Mouse (Mus musculus): ENCODE data around the gene Flt4. TPM values are rescaled to one million over a fixed set of nuclear protein-coding genes. Genes with fewer than 3 reads are reported as not detected.
"Not testable (repeated sequence)": the region's sequence is repeated elsewhere in the genome, so short reads cannot be mapped to it uniquely, and the experiment has no call there.

The Flt4 gene
- total and polyA plus RNA-seq, 3 experiments = 0.06 to 0.17 TPM; not detected in 1

DNA sequence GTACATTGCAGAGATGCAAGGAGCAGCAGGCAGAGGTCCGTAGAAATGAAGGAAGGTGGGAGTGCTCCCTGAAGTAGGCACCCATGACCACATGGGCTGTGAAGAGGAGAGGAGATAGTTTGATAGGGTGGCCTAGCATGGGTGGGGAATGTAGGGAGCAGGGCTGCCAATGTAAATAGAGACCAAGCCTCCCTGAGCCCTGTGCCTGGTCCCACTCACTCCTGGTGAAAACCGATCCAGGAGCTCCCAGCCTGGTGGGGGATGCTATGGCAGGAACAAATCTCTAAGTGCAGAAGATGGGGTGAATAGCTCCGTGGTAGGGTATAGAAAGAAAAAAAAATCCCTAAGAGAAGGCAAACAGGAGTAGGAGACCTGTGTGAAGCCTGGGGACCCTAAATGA is 2.3 kb downstream of the Flt4 start:
- DNase-seq (ENCODE audit: extremely low read depth); dilution Hi-C loops (cut with MboI; ENCODE audit: extremely low pct_ligation_motif_present, extremely low pct_unique_long_range_greater_than_20kb, low sequenced_read_pairs): not testable (repeated sequence)

DNA sequence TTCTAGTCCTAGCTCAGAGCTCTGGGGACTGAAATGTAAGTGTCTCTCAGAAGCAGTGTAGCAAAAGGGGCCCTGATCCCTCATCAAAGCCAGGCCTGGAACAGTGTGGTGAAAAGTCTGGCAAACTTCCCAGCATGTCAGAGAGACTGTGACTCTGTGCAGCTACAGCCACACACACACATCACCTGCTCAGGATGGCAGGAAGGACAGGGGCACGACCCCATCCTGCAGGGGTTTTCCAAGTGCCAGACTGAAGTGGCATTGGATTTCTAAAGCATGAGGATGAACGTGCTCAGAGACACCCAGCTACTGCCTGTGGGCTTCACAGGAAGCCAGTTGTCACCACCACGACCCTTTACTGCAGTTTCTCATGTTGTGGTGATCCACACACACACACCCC is 3.1 kb downstream of the Flt4 start:
- Histone ChIP-seq H3K79me2 (replicated peaks; ENCODE audit: control insufficient read depth, extremely low read depth, insufficient read depth, poor library complexity, severe bottlenecking) (no peaks in the 10 kb centered on the region), H3K27ac (ENCODE audit: insufficient read depth, low read depth) (no peak overlapping the region), H3K4me3 (replicated peaks in 1 of 3; ENCODE audit: low read depth in 2 of 3, low read length in 2 of 3, poor library complexity in 1 of 3) (no peak overlapping the region), H3K36me3 (replicated peaks in 1 of 2; ENCODE audit: control insufficient read depth in 1 of 2, insufficient read depth in 1 of 2, low read length in 1 of 2) (no peaks in the 10 kb centered on the region), H3K9ac (ENCODE audit: insufficient read depth, low read depth) (no peak overlapping the region), H3K9me3 (replicated peaks; ENCODE audit: low read length) (peaks cover 2% of the 10 kb centered on the region), H3K4me1 (ENCODE audit: control insufficient read depth in 1 of 2, insufficient read depth in 2 of 2) (peaks cover 2 to 12% of the 10 kb centered on the region in 2 experiments; a peak in 3 of 4 replicates), H3K27me3 (replicated peaks) (peaks cover 51% of the 10 kb centered on the region), H3K4me2 (ENCODE audit: insufficient read depth, low read depth, poor library complexity, severe bottlenecking) (no peak overlapping the region)
- in situ Hi-C loops (cut with MboI; ENCODE audit: low pct_ligation_motif_present, low pct_unique_long_range_greater_than_20kb, low sequenced_read_pairs) = no loop called here
- DNase-seq (ENCODE audit: extremely low read depth) = no peak
- dilution Hi-C loops (cut with MboI; ENCODE audit: extremely low pct_ligation_motif_present, extremely low pct_unique_long_range_greater_than_20kb, low sequenced_read_pairs) = no loop called here
- no peak for TF ChIP-seq E2F4 (IDR thresholded peaks at IDR 0.05; ENCODE audit: insufficient replicate concordance, low read depth, low read length)
- TF ChIP-seq USF1 (IDR thresholded peaks at IDR 0.05; ENCODE audit: low read depth, low read length) = no peak
- no peak for TF ChIP-seq BHLHE40 (IDR thresholded peaks at IDR 0.05; ENCODE audit: low read depth, low read length)
- TF ChIP-seq CHD1 (IDR thresholded peaks at IDR 0.05; ENCODE audit: low read depth, low read length) = no peak
- no peak for TF ChIP-seq SMC3 (IDR thresholded peaks at IDR 0.05; ENCODE audit: low read depth, low read length)
- no peak for TF ChIP-seq KAT2A (IDR thresholded peaks at IDR 0.05; ENCODE audit: insufficient replicate concordance, low read length)

More for the DNA sequence above, 2.3 kb downstream of the Flt4 start:
- Histone ChIP-seq H3K4me1 (ENCODE audit: control insufficient read depth in 1 of 2, insufficient read depth in 2 of 2) (peaks cover 2 to 12% of the 10 kb centered on the region in 2 experiments; a peak in 3 of 4 replicates), H3K27me3 (replicated peaks) (peaks cover 43% of the 10 kb centered on the region)
- H3K4me3 ChIP-seq (replicated peaks in 1 of 3; ENCODE audit: low read depth in 2 of 3, low read length in 2 of 3, poor library complexity in 1 of 3); H3K9me3 ChIP-seq (replicated peaks; ENCODE audit: low read length); H3K27ac ChIP-seq (ENCODE audit: insufficient read depth, low read depth); H3K4me2 ChIP-seq (ENCODE audit: insufficient read depth, low read depth, poor library complexity, severe bottlenecking); H3K36me3 ChIP-seq (replicated peaks in 1 of 2; ENCODE audit: control insufficient read depth in 1 of 2, insufficient read depth in 1 of 2, low read length in 1 of 2); H3K9ac ChIP-seq (ENCODE audit: insufficient read depth, low read depth); H3K79me2 ChIP-seq (replicated peaks; ENCODE audit: control insufficient read depth, extremely low read depth, insufficient read depth, poor library complexity, severe bottlenecking); in situ Hi-C loops (cut with MboI; ENCODE audit: low pct_ligation_motif_present, low pct_unique_long_range_greater_than_20kb, low sequenced_read_pairs): not testable (repeated sequence)

DNA sequence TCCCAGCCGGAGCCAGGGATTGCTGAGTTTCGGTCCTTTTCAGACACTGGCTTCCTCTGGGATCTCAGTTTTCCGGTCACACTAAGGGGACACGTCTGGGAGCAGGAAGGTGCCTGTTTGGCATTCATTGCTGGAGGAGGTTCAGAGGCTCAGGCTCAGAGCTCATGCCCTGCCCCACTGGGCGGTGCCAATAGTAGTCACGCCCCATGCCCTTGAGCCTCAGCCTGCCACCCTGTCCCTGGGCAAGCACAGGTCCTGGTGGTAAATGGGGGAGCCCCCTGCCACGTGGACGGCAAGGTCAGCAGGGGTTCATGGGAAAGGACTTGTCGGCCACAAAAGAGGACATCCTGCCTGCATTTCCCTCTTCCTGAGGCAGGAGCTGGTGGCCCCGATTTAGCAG is 4.3 kb downstream of the Flt4 start:
- peaks cover 2% of the 10 kb centered on the region for H3K9me3 ChIP-seq (replicated peaks; ENCODE audit: low read length)
- dilution Hi-C loops (cut with MboI; ENCODE audit: extremely low pct_ligation_motif_present, extremely low pct_unique_long_range_greater_than_20kb, low sequenced_read_pairs) (no loop called here), in situ Hi-C loops (cut with MboI; ENCODE audit: low pct_ligation_motif_present, low pct_unique_long_range_greater_than_20kb, low sequenced_read_pairs) (no loop called here)
- H3K27me3 ChIP-seq (replicated peaks) = peaks cover 62% of the 10 kb centered on the region
- no peak for DNase-seq (ENCODE audit: extremely low read depth)
- H3K4me1 ChIP-seq (ENCODE audit: control insufficient read depth in 1 of 2, insufficient read depth in 2 of 2) = peaks cover 2 to 12% of the 10 kb centered on the region in 2 experiments; a peak in 3 of 4 replicates
- no peak overlapping the region for H3K4me3 ChIP-seq (replicated peaks in 1 of 3; ENCODE audit: low read depth in 2 of 3, low read length in 2 of 3, poor library complexity in 1 of 3)
- H3K79me2 ChIP-seq (replicated peaks; ENCODE audit: control insufficient read depth, extremely low read depth, insufficient read depth, poor library complexity, severe bottlenecking) = no peaks in the 10 kb centered on the region
- no peak overlapping the region for H3K27ac ChIP-seq (ENCODE audit: insufficient read depth, low read depth)
- H3K4me2 ChIP-seq (ENCODE audit: insufficient read depth, low read depth, poor library complexity, severe bottlenecking) = no peak overlapping the region
- no peak overlapping the region for H3K9ac ChIP-seq (ENCODE audit: insufficient read depth, low read depth)
- no peaks in the 10 kb centered on the region for H3K36me3 ChIP-seq (replicated peaks in 1 of 2; ENCODE audit: control insufficient read depth in 1 of 2, insufficient read depth in 1 of 2, low read length in 1 of 2)
- TF ChIP-seq ELF1 (IDR thresholded peaks at IDR 0.05; ENCODE audit: low read depth, low read length) = no peak
- no peak for TF ChIP-seq CTCF (conservative IDR thresholded peaks at IDR 0.05 in 1 of 2, IDR thresholded peaks at IDR 0.05 in 1 of 2; ENCODE audit: low read depth in 2 of 2, low read length in 2 of 2)
- TF ChIP-seq SMC3 (IDR thresholded peaks at IDR 0.05; ENCODE audit: low read depth, low read length) = no peak
- no peak for TF ChIP-seq ETS1 (conservative IDR thresholded peaks at IDR 0.05; ENCODE audit: low read depth, low read length)
- TF ChIP-seq USF1 (IDR thresholded peaks at IDR 0.05; ENCODE audit: low read depth, low read length) = no peak
- TF ChIP-seq PAX5 (IDR thresholded peaks at IDR 0.05; ENCODE audit: low read length) = no peak
- no peak for TF ChIP-seq MAX (IDR thresholded peaks at IDR 0.05; ENCODE audit: low read length)
- no peak for TF ChIP-seq TCF12 (IDR thresholded peaks at IDR 0.05; ENCODE audit: low read depth, low read length)
- no peak for TF ChIP-seq MXI1 (IDR thresholded peaks at IDR 0.05; ENCODE audit: low read depth, low read length)
- no peak for TF ChIP-seq CHD1 (IDR thresholded peaks at IDR 0.05; ENCODE audit: low read depth, low read length)
- TF ChIP-seq POLR2A (IDR thresholded peaks at IDR 0.05; ENCODE audit: low read depth, low read length) = no peak
- TF ChIP-seq SIN3A (IDR thresholded peaks at IDR 0.05; ENCODE audit: low read length) = no peak
